Mouse (Mus musculus): Measurements from ENCODE around the gene Zfp319. TPM values are rescaled to one million over a fixed set of nuclear protein-coding genes. Genes with fewer than 3 reads are reported as not detected.

The Zfp319 gene
- total RNA-seq, 2 experiments from 2014 or later: 8.5 to 9.9 TPM

DNA sequence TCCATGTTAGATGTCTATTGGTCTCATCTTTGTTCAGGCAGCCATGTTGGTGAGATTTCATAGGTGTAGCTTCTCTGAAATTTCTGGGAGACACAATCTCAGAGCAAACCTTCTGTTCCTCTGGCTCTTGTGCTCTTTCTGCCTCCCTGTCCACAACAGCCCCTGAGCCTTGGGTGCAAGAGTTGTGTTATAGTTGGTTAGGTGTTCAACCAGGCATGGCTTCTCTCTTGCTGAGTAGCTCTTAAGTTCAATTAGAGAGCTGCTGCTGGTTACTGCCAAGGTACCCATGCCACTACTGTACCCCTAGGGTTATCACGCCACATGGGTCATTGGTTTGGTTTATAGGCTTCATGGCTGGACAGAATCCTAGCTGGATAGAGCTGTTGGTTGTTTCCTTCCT, 16.4 kb downstream of the Zfp319 start:
- intact Hi-C loops (cut with DNase I): loop anchor here (10.0 kb wide), 1 partner anchor 371 kb away; no protein-coding TSS in a partner anchor
- no peak for DNase-seq (ENCODE audit: low spot score)

DNA sequence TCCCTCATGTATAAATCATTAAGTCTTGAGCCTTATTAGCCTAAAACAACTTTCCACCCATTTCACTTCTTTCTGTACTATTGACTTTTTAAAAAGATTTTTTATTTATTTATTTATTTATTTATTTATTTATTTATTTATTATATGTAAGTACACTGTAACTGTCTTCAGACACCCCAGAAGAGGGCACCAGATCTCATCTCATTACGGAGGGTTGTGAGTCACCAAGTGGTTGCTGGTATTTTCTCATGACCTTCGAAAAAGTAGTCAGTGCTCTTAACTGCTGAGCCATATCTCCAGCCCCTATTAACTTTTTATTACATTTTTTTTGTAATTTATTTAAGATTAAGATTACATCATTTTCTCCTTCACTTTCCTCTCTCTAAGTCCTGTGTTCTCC, 17.0 kb downstream of the Zfp319 start:
- DNase-seq (ENCODE audit: low spot score): no peak
- intact Hi-C loops (cut with DNase I): loop anchor here (10.0 kb wide), 1 partner anchor 370 kb away; no protein-coding TSS in a partner anchor

DNA sequence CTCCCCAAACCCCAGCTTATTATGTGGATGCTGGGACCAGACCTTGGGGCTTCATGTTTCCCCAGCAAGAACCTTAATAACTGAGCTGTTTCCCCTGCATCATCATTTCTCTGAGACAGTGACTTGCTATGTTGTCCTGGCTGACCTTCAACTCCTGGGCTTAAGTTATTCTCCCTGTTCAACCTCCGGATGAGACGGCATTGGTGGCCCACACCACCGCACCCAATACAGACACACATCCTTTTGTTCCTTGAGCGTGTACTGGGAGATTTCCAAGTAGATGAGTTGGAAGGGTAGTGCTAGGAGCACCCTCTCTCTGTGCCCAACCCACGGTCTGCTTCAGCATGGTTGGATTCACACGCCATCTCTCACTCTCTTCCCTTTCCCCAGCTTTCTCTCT, 17.9 kb downstream of the Zfp319 start:
- no peak for DNase-seq (ENCODE audit: low spot score)
- intact Hi-C loops (cut with DNase I): loop anchor here (10.0 kb wide), 1 partner anchor 369 kb away; no protein-coding TSS in a partner anchor

DNA sequence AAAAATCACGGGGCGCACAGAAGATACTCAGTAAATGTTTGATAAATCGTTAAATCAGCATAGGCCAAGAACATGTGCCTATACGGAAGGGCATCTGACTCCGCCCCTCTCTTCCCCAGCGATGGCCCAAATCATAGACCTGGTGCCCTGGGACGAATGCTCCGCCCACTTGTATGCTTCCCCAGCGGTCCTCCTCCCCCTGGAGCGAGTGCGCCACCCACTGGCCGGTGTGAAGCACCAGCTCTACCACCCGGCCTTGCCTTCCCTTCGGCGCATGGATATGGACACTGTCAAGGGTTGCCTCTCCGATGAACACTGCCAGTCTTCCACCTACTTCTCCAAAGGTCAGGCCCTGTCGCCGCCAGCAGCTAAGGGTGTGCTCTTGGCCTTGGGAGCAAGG, 18.9 kb downstream of the Zfp319 start:
- DNase-seq (ENCODE audit: low spot score): no peak
- intact Hi-C loops (cut with DNase I): loop anchor here (10.0 kb wide), 1 partner anchor 368 kb away; no protein-coding TSS in a partner anchor

DNA sequence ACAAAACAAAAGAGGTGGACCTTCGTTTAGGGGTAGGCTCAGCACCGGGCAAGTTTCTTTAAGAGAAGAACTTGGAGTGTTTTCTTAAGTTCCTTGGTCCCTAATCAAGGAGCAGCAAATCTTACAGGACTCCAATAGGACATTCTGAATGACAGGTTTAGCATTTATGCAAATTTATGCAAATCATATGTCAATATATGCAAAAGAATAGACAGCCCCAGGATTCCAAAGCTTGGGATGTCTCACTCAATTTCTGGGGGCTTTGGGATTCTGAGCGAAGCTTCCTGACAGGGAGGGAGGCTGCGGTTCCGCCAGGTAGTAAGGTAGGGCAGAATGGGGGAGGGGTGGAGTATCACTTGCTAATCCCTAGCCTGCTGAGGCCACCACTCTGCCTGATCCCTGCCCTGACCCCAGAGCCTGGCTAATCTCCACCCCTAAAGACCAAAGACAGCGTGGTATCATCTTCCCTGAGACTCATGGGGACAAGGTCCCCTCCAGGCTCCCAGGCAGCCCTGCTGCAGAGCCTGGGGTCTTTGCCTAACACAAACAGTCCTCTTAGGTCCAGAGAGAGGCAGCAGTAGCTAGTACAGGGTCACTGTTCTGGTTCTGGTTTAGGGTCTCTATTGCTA, 21.3 kb downstream of the Zfp319 start, which contains the start of gene Tepp:
Tepp (plus strand) TSS at position 225 of the 629 bp plus-strand sequence.
- DNase-seq (ENCODE audit: low spot score): no peak
- intact Hi-C loops (cut with DNase I): loop anchor here (10.0 kb wide), 1 partner anchor 366 kb away; no protein-coding TSS in a partner anchor

DNA sequence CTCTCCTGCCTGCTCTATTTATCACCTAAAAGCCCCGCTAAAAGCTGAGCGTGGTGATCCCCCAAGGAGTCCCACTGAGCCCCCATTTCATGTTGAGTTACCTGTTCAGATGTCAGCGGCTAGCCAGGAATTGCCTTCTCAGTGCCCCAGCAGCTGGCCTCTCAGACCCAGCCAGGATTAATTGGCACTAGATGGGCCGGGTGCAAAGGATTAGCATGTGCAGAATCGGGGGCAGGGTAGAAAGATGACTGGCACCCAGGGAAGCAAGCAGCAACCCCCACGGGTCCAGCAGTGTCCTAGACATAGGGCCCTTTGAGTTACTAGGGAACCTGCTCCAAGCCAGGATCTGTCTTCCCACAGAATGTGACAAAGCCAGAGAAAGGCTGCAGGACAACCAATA, 25.3 kb downstream of the Zfp319 start, which contains the start of gene Cngb1:
Cngb1 (minus strand) TSS at position 155 of the 400 bp plus-strand sequence.
- DNase-seq (ENCODE audit: low spot score): no peak
- intact Hi-C loops (cut with DNase I): no loop called here

DNA sequence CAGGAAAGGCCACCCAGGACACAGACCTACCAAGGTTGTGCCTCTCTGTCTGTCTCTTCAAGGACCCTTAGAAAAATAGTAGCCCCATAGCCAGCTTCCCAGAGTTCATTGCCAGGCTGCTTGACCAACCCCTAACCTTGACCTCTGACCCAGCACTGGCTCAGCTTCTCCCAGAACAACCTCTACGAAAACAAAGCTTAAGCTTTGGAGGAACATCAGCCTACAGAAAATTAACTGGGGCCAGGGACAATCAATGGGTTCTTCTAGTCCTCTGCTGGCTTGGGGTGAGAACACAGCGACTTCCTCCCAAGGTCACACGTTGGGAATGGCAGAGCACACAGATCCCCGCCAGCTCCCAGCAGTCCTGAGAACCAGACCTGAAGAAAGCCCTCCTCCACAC, 26.2 kb downstream of the Zfp319 start:
- intact Hi-C loops (cut with DNase I): no loop called here
- DNase-seq (ENCODE audit: low spot score): no peak

DNA sequence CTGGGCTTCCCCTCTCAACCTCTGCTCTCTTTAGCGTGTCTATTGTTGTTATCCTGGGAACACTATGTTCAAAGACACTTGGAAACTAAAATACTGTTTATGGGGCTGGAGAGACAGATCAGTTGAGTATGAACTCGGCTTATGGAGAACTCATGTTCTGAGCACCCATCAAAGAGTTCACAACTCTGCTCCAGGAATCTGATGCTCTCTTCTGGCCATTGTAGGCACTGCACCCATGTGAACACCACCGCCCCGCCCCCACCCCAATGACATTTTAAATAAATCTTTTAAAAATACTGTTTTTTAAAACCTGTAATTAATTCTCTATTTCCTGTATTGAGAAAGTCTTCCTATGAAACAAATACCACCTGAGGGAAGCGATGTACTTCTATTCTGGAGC, 29.3 kb downstream of the Zfp319 start:
- intact Hi-C loops (cut with DNase I): loop anchor here (1.0 kb wide), 1 partner anchor 47 kb away; no protein-coding TSS in a partner anchor
- no peak for DNase-seq (ENCODE audit: low spot score)

DNA sequence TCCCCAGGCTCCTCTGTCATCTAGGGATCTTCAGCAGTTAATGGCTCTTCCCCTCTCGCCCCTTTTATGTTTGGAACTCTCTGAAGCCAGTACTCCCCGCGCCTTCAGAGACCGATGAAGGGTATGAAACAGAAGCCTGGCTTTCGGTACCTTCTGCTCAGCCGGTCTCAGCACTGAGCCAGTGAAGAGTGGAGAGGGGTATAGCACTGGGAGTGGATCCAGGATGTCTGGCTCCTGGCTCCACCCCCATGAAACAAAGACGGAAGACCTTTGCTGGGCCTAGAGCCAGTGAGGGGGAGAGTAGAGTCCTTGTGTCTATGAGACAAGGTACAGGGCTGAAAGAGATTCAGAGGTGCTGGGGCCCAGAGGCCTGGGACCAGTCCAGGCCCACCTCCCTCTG, 37.9 kb downstream of the Zfp319 start:
- intact Hi-C loops (cut with DNase I): loop anchor here (2.0 kb wide), 1 partner anchor 37 kb away; the partner anchor contains the start of gene Zfp319
- DNase-seq (ENCODE audit: low spot score): peak; percentile 48

DNA sequence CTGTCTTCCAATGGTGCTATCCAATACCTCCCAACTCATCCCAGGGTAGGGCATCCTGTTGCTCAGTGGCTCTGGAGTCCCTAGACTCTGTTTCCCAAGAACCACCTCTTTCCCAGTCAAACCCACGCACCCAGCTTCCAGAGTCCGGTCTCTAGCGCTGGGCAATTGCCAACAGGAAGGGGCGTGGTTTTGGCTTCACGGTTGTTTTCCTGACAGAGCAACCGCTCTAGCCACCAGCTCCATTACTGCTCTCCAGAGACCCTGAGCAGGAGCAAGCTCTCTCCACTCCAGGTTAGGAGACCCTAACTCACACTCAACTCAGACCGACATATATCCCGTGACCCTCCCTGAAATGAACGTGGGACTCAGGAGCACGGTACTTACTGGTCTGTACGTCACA, 38.6 kb downstream of the Zfp319 start:
- intact Hi-C loops (cut with DNase I): no loop called here
- peak; percentile 80 for DNase-seq (ENCODE audit: low spot score)

DNA sequence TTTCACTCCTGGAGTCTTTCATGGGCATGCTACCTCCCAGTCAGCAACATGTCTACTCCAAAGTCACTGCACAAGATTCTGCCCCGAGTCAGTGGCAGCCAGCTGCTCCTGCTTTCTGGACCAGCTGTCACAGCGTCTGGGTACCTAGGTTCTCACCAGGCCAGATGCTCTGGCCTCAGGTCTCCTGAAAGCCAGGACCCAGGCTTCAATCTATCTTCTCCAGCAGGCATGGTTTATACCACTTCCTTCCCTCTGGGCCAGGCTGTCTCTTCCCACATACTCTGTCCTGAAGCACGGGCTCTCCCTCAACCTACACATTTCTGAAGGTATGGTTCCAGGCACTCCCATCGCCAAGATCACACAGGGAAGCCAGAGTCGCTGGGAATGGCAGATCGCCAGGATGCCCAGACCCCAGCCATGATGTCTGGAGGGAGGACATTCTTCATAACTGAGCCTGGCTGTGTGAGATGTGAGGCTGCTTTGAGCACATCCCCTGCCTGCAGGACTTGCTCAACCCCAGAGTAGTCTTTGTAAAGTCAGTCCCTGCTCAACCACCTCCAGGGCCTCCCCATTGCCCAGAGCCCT, 42.6 kb downstream of the Zfp319 start:
- intact Hi-C loops (cut with DNase I): no loop called here

DNA sequence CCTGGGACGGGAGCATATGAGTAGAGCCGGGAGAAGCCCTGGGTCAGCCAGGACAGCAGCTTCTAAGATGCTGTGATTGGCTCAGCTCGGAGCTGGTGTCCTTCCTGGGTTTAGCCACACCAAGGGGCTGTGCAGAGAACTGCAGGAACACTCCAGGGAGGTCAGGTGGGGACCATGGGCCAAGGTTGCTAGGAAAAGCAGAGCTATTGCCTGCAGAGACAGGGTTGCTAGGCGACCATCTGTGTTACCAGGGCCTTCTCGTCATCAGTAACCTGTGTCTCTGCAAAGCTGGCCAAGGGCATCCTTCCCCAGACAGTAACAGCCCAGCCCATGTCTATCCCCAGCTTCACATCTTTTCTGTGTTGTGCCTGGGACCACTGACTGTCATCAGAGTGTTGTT, 50.3 kb downstream of the Zfp319 start:
- no peak for DNase-seq (ENCODE audit: low spot score)

More for the DNA sequence above, 42.6 kb downstream of the Zfp319 start:
- DNase-seq (ENCODE audit: low spot score): no peak

More for the DNA sequence above, 50.3 kb downstream of the Zfp319 start:
- intact Hi-C loops (cut with DNase I): no loop called here

Other genes with a start within 250 kb of the Zfp319 start
- gene Kifc3, start 129.1 kb downstream of the Zfp319 start, total RNA-seq (2021): 10 to 100 TPM; 67.1 to 72.4 TPM
- gene Cngb1, start 25.4 kb downstream of the Zfp319 start, total RNA-seq (2021): under 1 TPM; 0.75 to 0.86 TPM
- not detected for gene Tepp, start 21.4 kb downstream of the Zfp319 start, total RNA-seq (2021)
- gene Usb1, start 334 bp upstream of the Zfp319 start, total RNA-seq (2021): 10 to 100 TPM; 14.2 to 16.6 TPM
- 10 to 100 TPM; 72.4 to 72.5 TPM for gene Mmp15, start 20.3 kb upstream of the Zfp319 start, total RNA-seq (2021)
- 10 to 100 TPM; 27.1 to 28.7 TPM for gene Cfap20, start 102.9 kb upstream of the Zfp319 start, total RNA-seq (2021)
- gene Csnk2a2, start 158.1 kb upstream of the Zfp319 start, total RNA-seq (2021): 10 to 100 TPM; 26.0 to 27.3 TPM
- not detected for gene Ccdc113, start 202.1 kb upstream of the Zfp319 start, total RNA-seq (2021)
- gene Prss54, start 244.4 kb upstream of the Zfp319 start, total RNA-seq (2021): not detected